Mouse (Mus musculus): ENCODE data around the gene Nppb. TPM values are rescaled to one million over a fixed set of nuclear protein-coding genes. Genes with fewer than 3 reads are reported as not detected.

The Nppb gene
- total and polyA plus RNA-seq, 3 experiments, result not detected

GRCm38 (mm10) chr4:148008412-148008811 lies 22.8 kb downstream of the Nppb start:
- H3K36me3 ChIP-seq (ENCODE audit: control insufficient read depth in 1 of 2, insufficient read depth in 2 of 2, low read length in 2 of 2), result no peaks in the 10 kb centered on the region; a peak in 1 of 4 replicates
- no peak overlapping the region for H3K4me3 ChIP-seq (ENCODE audit: control insufficient read depth in 1 of 2, insufficient read depth in 1 of 2, low read depth in 2 of 2, low read length in 2 of 2)
- H3K27me3 ChIP-seq (ENCODE audit: control insufficient read depth in 1 of 2, insufficient read depth in 2 of 2, low read length in 2 of 2), result no peaks in the 10 kb centered on the region
- no peaks in the 10 kb centered on the region for H3K9me3 ChIP-seq (replicated peaks; ENCODE audit: insufficient read depth, low read length)
- no peak overlapping the region for H3K27ac ChIP-seq (ENCODE audit: control insufficient read depth, low read depth, low read length)
- H3K79me2 ChIP-seq (ENCODE audit: control insufficient read depth, insufficient read depth, low read length, poor library complexity), result no peaks in the 10 kb centered on the region
- DNase-seq (ENCODE audit: low read depth, low spot score), result peak; percentile 31
- no peak overlapping the region for H3K9ac ChIP-seq (ENCODE audit: control insufficient read depth, low read depth, low read length, poor library complexity, severe bottlenecking)
- H3K4me1 ChIP-seq (ENCODE audit: control insufficient read depth in 1 of 2, insufficient read depth in 2 of 2, low read length in 2 of 2), result no peaks in the 10 kb centered on the region
- TF ChIP-seq ZC3H11A (IDR thresholded peaks at IDR 0.05; ENCODE audit: low read depth, low read length) (0 out of 2 replicates have a peak, but pooled peaks have one; percentile 4), CTCF (IDR thresholded peaks at IDR 0.05 in 2 of 3, conservative IDR thresholded peaks at IDR 0.05 in 1 of 3; ENCODE audit: control insufficient read depth in 1 of 3, insufficient read depth in 1 of 3, low read depth in 2 of 3, low read length in 3 of 3, poor library complexity in 1 of 3, severe bottlenecking in 1 of 3) (peak; percentile 45 to 73 (median 64)), CHD2 (IDR thresholded peaks at IDR 0.05; ENCODE audit: low read length) (no peak), MYB (IDR thresholded peaks at IDR 0.05; ENCODE audit: low read depth, low read length) (no peak), HCFC1 (IDR thresholded peaks at IDR 0.05; ENCODE audit: low read depth, low read length) (no peak), KAT2A (conservative IDR thresholded peaks at IDR 0.05; ENCODE audit: low read depth, low read length) (no peak), EP300 (IDR thresholded peaks at IDR 0.05; ENCODE audit: low read depth in 1 of 2, low read length in 2 of 2) (no peak), MXI1 (IDR thresholded peaks at IDR 0.05; ENCODE audit: low read depth, low read length) (no peak), POLR2A (IDR thresholded peaks at IDR 0.05; ENCODE audit: control insufficient read depth in 1 of 2, insufficient read depth in 1 of 2, low read depth in 1 of 2, low read length in 2 of 2, poor library complexity in 1 of 2) (no peak), CHD1 (IDR thresholded peaks at IDR 0.05; ENCODE audit: low read depth, low read length) (no peak), ZMIZ1 (IDR thresholded peaks at IDR 0.05; ENCODE audit: low read depth, low read length) (no peak), TAL1 (IDR thresholded peaks at IDR 0.05; ENCODE audit: low read length) (no peak), USF1 (IDR thresholded peaks at IDR 0.05; ENCODE audit: low read depth, low read length) (no peak), SMC3 (IDR thresholded peaks at IDR 0.05; ENCODE audit: low read depth, low read length) (peak; percentile 58), MAFK (IDR thresholded peaks at IDR 0.05; ENCODE audit: borderline replicate concordance, low read depth, low read length) (no peak), ZNF384 (IDR thresholded peaks at IDR 0.05; ENCODE audit: low read depth, low read length) (no peak), POLR2AphosphoS2 (IDR thresholded peaks at IDR 0.05; ENCODE audit: low read length) (no peak), RAD21 (IDR thresholded peaks at IDR 0.05; ENCODE audit: low read depth, low read length) (peak; percentile 49), MAX (IDR thresholded peaks at IDR 0.05; ENCODE audit: low read length) (no peak), ZKSCAN1 (IDR thresholded peaks at IDR 0.05; ENCODE audit: low read depth, low read length) (no peak), E2F4 (IDR thresholded peaks at IDR 0.05; ENCODE audit: borderline replicate concordance, low read depth, low read length) (no peak), GATA1 (IDR thresholded peaks at IDR 0.05; ENCODE audit: low read depth, low read length) (no peak), USF2 (IDR thresholded peaks at IDR 0.05; ENCODE audit: borderline replicate concordance in 1 of 2, insufficient read depth in 1 of 2, low read depth in 1 of 2, low read length in 2 of 2) (no peak)
